Mouse (Mus musculus): ENCODE data around the gene Mindy2. TPM values are rescaled to one million over a fixed set of nuclear protein-coding genes. Genes with fewer than 3 reads are reported as not detected.

Mindy2 gene
- polyA plus RNA-seq, 2 experiments from 2014 or later = 9.0 to 14.8 TPM

DNA sequence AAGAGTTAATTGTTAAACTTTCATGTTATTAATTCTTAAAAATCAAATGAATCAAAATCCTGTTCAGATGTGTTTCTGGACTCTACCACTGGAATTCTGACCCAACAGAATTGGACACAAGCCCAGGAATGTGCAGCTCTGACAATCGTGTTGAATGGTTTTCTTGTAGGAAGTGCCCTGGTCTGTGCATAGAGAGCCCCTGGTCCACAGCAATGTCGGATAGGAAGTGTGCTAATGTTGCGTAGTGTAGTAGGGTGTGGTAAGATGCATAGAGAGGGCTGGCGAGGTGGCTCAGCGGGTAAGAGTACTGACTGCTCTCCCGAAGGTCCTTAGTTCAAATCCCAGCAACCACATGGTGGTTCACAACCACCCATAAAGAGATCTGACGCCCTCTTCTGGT, 9.8 kb upstream of the Mindy2 start:
- ATAC-seq = no peak

DNA sequence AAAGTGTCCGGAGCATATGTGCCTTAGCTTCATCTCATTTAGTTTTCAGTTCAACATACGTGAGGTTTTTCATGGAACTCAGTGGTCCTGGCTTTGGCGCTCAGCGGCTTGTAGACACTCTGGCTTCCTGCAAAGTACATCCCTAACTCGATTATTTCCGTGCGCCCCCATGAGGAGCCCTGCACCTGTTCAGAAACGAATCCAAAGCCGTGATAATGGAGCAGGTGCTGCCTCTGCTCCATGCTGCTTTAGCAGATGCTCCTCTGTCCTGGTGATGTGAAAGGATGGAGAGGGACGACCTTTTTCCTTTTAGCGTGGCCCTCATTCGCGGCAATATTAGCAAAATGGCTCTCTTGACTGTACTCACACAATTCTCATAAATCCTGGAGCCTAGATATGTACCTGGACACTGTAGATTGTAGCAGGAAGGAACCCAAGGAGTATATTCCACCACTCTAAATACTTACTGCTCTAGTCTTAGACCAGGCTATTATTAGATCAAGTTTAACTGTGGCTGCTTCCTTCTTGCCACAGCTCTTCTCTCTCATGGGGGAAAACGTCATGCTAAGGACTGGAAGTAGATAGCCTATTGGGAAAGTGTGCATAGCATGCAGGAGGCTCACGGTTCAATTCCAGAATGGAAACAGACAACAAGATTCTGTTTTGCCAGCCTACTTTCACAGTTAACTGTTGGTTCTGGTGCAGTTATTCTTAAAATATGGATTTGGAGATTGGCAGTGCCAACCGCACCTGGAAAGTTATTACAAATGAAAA, 8.6 kb upstream of the Mindy2 start:
- no peak for ATAC-seq

DNA sequence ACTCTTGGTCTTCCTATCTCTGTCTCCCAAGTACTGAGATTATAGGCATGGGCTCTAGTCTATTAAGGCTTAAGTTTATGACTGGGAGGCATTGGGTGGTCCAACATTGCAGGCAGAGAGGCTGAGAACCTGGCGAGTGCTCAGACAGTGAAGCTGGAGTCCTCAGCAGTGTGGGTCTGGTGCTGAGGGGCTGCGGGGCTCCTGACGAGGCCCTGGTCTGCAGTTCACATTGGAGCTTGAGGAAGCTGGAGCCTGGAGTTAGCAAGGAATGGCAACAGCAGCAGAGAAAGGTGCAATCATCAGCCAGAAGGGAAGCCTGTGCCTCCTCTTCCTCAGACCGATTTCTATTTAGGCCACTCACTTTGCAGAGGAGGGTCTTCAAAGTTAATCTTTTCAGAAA, 7.9 kb upstream of the Mindy2 start:
- no peak for ATAC-seq

DNA sequence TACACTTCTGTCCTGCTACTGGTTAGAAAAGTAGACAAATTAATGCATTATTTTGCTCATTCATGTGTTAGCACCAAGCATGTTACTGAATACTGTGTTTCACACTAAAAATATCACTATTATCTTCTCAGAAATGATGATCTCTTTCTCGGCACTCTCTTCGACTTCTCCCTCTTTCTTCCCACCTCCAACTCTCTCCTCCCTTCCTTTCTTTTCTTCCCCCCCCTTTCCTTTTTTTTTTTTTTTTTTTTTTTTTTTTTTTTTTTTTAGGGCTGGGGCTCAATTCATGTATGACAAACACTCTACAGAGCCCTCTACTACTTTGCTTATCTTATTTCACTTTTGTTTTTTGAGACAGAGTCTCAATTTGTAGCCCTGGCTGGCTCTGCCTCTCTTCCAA, 1.3 kb upstream of the Mindy2 start:
- ATAC-seq = no peak

DNA sequence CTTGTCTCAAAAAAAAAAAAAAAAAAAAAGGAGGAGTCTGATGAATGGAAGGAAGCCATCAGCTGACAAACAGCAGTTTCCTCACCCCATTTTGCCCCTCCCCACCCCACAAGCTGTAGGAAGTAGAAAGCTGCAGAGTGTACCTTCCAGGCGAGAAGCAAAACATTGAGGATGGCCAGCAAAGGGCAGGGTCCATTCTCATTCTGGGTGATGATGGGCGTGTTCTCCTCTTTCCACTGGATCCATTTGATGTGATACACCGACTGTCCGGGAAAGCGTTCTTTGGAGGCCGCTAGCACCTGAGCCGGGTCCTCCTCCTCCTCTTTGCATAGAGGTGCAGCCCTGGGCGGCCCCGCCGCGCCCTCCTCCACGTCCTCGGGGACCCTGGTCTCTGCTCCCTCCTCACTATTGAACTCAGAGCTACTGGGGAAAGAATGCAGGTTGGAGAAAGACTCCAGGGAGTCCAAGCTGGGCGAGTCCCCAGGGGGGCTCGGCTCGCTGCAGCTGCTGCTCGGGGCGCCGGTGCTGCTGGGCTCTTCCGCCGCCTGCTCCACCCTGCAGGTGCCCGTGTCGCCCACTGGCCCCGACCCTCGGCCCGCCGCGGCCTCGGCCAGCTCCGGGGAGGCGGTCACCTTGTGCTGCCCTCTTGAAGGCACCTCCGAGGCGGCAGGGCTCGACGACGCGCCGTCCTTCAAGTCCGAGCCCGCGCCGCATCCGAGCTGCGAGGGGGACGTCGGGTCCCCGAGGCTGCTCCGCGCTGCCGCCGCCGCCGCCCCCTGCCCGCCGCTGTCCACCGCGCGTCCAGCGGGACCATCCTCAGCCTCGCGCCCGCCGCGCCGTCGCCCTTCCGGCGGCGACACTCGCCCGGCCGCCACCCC, 605 bp downstream of the Mindy2 start, which contains the start of gene Gm10642:
Gene Gm10642, plus strand, starts transcription at position 122 of the 878 bp plus-strand sequence.
- ATAC-seq = peak; percentile 46

DNA sequence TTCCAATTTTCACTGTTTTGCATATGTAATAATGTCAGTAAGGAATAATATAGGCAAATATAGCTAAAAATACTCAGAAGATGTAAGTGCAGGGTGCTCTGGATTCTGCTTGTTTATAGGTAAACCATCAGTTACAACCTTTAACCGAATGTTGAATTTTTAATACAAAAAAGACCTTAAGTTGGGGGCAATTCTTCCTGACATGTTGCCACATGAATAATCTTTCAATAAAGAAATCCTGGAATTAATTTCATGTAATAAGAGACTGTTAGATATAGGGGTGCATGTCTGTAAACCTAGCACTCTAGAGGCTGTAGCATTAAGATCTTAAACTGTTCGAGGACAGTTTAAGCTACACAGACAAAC, 1.2 kb downstream of the Mindy2 start:
- no peak for ATAC-seq

DNA sequence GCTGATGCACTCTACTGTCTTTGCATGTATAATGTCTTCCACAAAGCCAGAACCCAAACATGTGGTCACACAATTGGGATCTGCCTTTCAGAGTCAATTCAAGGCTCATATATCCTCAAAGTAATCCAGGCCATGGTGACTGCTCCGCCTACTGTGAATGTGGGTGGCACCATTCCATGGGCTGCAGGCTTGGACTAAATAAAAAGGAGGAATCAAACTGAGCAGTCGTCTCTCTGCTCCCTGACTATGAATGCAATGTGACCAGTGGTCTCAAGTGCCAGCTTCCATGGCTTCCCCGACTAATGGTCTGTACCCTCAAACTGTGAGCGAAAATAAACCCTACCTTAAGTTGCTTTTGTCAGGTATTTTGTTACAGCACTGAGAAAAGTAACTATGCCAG, 2.5 kb downstream of the Mindy2 start:
- no peak for ATAC-seq

DNA sequence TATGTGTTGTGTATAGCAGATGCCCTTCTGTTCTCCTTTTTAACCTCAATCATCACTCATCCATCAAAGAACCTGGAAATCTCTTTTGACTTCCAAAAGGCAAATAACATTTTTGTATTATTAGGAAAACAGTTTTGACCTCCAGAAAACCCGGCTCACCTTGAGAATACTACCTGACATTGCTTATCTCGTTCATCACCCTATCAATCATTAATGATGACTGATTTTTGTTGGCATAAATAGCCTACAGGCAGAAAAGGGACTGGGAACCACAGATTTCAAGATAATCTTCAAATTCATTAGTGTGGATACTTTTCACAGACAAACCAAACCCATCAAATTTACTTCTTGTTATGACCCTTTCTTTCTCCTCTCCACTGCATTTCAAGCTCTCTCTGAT, 3.1 kb downstream of the Mindy2 start:
- no peak for ATAC-seq

DNA sequence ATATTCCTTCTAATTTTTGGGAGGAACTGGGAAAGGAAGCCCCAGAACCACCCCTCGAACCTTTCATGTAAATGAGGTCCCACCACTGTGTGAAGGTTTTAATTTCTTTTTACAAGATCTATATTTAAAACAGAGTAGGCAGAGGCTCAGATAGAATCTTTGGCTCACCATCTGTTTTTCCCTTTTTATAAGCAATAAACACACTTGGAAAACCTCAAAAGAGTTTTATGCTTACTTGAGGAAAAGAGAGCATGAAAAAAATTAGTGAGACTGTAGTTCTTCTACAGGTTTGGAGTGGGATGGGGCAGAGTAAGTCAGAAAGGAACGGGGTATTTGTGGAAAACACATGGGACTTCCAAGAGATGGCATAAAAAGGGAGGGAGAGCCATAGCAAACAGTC, 4.8 kb downstream of the Mindy2 start:
- ATAC-seq = no peak

DNA sequence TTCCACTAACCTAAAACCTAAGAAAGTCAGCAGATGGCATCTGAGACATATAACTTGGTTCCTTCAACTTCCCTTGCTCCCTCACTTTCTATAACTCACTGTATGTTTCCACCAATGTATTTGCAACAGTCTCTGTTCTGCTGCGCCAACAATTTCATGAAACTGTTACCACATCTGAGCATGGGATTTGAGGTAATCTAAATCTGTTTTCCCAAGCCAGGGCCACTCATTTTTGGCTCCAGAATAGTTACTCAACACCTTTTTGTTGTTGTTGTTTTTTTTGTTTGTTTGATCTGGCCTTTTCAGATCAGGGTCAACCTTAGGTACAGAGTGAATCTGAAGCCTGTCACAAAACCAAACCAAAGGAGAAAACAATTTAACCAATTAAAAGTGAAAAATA, 6.0 kb downstream of the Mindy2 start:
- ATAC-seq = no peak

DNA sequence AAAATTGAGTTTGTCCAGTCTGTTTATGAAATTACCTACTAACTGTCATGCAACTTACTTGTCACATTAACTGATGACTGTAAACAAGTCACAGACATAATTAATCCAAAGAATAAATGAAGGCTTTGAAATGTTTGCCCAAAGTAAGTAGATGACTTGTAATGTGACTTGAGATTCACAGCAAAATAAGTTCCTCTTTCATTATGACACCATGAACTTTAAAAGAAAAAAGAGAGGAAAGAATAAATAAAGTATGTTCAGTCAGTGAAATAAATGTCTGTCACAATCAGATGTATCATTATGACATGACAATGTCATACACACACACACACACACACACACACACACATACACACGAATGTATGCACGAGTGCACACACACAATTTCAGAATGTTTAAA, 6.7 kb downstream of the Mindy2 start:
- ATAC-seq = no peak

DNA sequence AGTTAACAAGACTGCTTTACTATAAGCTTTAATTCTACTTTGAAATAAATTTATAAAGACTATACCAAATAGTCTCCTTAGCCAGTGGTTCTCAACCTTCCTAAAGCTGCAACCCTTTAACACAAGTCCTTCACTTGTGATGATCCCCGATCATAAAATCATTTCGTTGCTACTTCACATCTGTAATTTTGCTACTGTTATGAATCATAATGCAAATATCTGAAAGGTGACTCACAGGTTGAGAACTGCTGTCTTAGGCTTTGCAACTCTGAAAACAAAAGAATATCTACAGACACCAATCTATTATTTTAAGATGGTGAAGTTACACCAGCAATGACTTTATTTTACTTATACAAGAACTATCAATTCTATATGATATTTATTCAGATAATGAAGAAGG, 20.2 kb downstream of the Mindy2 start:
- no peak for ATAC-seq

DNA sequence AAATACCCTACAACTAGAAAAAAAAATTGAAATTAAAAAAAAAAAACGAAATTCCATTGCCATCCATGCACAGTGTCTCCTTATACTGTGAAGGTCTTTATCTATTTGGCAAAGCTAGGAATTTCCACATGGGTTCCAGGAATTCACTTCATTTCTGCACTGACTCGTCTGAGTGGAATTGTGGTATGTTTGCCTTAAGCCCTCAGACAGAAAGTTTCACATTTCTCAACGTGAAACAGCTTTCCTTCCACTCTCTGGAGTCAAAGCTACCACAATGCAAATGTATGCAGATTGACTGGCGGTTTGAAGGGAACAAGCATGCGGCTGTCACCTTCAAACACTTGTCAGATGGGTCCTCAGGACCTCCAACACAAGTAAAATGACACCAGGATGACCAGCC, 25.3 kb downstream of the Mindy2 start:
- no peak for ATAC-seq

DNA sequence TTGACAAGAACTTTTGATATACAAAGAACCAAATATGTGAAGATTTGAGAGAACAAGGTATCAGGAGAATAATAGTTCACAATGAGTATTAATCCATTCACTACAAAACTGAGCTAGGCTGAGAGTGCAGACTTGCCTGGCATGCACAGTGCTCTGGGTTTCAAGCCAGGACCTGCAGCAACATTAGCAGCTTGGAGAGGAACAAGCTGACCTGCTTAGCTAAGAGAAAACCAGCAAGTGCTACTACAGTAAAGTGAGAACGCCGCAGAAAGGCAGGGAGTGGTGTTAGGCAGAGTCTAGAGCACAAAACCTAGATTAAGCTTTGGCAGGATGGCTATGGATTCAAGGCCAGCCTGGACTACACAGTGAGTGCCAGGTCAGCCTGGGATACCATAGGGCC, 27.3 kb downstream of the Mindy2 start:
- no peak for ATAC-seq

DNA sequence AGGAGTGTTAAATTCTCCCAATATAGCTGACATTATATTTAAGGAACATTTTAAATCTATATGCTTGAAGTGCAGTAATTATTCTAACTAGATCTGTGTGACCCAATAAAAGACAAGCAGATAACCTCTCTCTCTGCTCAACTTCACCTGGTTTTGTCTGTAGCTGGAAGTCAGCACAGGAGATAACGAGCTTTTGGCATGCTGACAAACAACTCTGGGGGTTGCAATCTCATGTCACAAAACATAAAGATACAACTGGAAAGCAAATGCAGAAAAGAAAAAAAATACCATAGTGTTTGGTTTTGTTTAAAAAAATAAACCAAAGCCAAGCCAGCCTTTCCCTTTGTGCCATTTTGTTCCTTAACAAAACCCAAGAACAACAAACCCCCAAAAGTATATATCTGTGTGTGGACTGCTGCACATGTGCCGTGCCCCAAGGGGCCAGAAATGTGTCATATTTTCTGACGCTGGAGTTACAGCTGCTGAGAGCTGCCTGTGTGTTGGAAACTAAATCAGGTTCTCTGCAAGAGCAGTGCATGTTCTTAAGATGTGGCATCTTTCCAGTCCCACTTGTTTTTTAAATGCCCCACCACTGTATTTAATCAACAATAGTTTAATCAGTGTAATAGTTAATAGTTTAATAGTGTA, 45.8 kb downstream of the Mindy2 start:
- no peak for ATAC-seq

DNA sequence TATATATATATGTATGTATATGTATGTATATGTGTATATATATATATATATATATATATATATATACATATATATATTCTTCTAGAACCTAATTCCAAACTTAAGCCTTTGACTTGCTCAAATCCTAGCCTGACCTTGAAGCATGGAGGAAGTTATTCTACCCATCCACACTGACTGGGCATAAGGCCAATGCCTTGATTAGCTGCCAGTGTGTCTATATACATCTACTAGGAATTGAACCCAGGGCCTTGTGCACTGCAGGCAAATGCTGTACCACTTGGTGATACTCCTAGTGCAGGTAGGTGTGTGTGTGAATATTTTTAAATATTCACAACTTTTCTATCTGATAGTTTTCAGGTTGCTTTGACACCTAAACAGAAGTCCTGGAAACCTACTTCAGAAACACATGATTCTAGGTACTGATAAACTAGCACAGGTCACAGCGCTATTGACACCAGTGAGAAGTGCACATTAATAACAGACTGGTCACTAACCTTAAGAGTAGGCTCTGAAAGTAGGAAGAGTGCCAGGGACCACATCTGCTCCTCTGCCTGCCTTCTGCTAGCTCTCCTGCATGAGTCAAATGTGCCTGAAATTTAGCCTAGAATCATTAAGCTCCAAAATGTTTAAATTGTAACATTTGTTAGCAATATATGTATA, 54.7 kb downstream of the Mindy2 start:
- ATAC-seq = no peak

DNA sequence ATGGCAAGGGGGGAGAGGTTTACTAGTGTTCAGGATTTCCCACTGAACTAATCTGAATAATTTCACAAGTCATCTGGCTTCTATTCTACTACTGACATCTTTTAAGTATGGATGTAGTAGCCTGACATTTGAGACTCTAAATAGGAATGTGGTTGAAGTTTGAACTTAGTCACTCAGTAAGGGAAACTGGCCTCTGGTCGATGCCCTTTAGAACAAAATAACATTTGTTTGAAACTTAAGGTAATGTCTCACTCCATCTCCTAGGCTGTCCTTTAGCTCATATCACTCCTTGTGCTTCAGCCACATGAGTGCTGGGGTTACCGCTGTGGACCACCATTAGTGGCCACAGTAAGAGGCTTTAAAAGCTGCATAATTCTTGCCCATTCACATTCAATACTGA, 58.7 kb downstream of the Mindy2 start:
- no peak for ATAC-seq

DNA sequence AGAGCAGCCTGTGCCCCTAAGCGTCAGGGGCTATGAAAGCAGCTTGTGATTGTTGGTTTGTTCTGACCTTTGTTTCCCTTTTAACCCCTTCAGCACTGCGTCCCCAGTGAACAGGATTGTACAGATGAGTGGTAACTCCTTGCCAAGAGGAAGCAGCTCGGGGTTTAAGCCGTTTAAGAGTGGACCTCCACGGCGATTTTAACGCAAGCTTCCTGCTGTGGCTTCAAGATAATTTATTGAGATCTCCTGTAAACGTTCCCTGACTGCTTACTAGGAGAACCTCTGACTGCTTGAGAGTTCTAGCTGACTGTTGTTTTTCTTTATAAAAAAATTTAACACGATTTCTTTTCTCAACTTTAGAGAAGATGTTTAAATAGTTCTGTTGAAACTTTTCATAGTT, 65.5 kb downstream of the Mindy2 start:
- no peak for ATAC-seq

DNA sequence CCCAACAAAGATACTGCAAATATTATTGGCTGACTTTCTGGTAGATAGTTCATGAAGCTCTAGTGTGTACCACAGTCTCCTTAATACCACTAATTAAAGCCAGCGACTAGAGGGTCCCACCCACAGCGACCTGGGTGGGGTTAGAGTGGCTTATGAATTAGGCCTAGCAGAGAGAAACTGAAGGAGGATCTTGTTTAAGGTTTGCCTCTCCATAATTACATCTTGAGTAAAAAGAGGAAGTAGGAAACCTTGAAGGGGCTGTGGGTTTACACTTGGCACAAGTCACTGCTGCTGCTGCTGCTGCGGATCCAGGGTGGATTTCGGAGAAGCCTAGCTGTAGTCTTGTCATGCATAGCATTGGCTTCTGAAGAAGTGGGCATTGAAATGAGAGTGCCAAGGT, 66.2 kb downstream of the Mindy2 start:
- no peak for ATAC-seq

DNA sequence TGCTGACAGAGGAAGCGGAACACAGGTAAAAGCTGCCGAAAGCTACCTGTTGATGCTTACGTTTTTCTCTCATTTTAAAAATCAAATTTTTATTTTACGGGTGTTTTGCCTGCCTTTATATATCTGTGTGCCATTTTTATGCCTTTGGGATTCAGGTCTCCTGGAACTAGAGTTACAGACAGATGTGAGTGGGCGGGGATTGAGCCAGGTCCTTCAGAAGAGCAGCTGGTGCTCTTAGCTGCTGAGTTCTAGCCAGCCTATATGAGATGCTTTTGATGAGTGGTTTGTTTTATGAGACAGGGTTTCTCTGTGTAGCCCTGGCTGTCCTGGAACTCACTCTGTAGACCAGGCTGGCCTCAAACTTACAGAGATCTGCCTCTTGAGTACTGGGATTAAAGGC, 69.8 kb downstream of the Mindy2 start:
- no peak for ATAC-seq

DNA sequence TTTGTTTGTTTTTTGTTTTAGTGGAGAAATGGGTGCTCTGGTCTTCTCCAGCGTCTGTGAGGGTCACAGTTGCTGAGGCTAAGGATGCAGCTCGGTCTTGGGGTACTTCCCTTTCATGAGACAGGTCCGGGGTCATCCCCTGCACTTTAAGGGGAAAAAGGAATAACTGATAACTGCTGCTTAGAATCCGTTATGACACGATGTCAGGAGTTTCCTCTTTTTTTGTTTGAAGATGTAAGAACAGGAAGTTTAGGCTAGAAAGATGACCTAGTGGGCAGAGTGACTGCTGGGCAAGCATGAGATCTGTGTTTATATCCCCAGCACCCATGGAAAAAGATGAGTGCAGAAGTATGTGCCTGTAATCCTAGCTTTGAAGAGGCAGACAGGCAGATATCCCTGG, 71.8 kb downstream of the Mindy2 start:
- ATAC-seq = no peak

DNA sequence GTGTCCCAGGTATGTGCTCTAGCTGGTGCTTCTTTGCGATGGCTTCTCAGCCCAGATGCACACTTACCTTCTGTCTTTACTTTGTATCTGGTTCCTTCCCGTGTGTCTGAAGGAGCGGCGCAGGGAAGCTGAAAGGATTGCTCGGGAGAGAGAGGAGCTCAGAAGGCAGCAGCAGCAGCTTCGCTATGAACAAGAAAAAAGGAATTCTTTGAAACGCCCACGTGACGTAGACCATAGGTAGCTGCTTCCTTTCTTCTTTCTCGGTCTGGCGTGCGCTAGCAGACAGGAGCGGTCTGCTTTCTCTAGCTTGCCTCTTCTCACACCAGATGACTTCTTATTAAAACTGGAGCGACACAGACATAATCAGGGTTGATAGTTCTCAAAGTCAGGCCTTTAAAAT, 72.3 kb downstream of the Mindy2 start:
- peak; percentile 40 for ATAC-seq

DNA sequence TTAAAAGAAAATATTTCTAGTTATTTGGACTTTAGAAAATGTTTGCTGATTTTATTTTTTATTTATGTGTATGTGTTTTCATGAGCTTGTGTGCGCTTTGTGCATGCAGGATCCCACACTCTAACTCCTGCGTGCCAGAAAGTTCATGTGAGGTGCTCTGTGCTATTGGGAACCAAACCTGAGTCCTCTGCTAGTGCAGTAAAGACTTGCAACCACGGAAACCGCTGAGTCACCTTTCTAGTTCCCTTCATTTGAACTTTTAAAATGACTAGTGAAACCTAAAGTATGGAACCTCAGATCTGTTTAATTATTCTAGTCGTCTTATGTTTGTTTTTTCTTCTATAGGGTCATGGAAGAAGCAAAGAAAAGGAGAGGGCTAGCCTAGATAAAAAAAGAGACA, 76.0 kb downstream of the Mindy2 start:
- ATAC-seq = no peak

Measured in activated CD4-positive, CD25-positive, alpha-beta regulatory T cell, adult 4 months (primary cell).